Mouse (Mus musculus) heart, postnatal 0 days (tissue): ENCODE measurements around the gene Dpm3. TPM values are rescaled to one million over a fixed set of nuclear protein-coding genes. Genes with fewer than 3 reads are reported as not detected.

Source experiments
- ATAC-seq: fragments of 200-750 bp; cut with Nextera tagmentation; 2 replicates; pipeline ENCODE4 v1.8.0; 2017; ENCODE audit warnings: low read depth, moderate number of reproducible peaks, moderate library complexity; ENCODE audit not compliant: insufficient read depth
- DNase-seq: peaks from one replicate; pipeline ENCODE4 v3.0.0-alpha.2; 2016; ENCODE audit warnings: low spot score
- H3K27ac ChIP-seq: fragments of 300-500 bp; sonication (generic); 2 replicates; pipeline ENCODE4 v1.5.1; 2014; ENCODE audit warnings: low read depth, mild to moderate bottlenecking
- H3K27me3 ChIP-seq: fragments of 300-500 bp; sonication (generic); 2 replicates; pipeline ENCODE4 v1.6.1; 2014; ENCODE audit warnings: low read length, mixed read lengths; ENCODE audit not compliant: control insufficient read depth, insufficient read depth
- H3K36me3 ChIP-seq: fragments of 300-500 bp; sonication (generic); replicated peaks from 2 replicates; pipeline ENCODE4 v1.6.1; 2014; ENCODE audit warnings: low read length, mixed read lengths; ENCODE audit not compliant: control insufficient read depth, insufficient read depth
- H3K4me1 ChIP-seq: fragments of 300-500 bp; sonication (generic); 2 replicates; pipeline ENCODE4 v1.6.1; 2014; ENCODE audit warnings: antibody characterized with exemption; ENCODE audit not compliant: control insufficient read depth, insufficient read depth
- H3K4me2 ChIP-seq: fragments of 300-500 bp; sonication (generic); 2 replicates; pipeline ENCODE4 v1.6.1; 2014; ENCODE audit warnings: low read depth, mild to moderate bottlenecking, low read length, moderate library complexity
- H3K4me3 ChIP-seq: fragments of 300-500 bp; sonication (generic); 2 replicates; pipeline ENCODE4 v1.5.1; 2014; ENCODE audit warnings: low read depth, low read length
- H3K9ac ChIP-seq: fragments of 300-500 bp; sonication (generic); replicated peaks from 2 replicates; pipeline ENCODE4 v1.6.1; 2014; ENCODE audit warnings: low read depth, low read length, mixed read lengths
- H3K9me3 ChIP-seq: fragments of 300-500 bp; sonication (generic); replicated peaks from 2 replicates; pipeline ENCODE4 v1.6.1; 2016; ENCODE audit warnings: low read length; ENCODE audit not compliant: control insufficient read depth
- CTCF ChIP-seq: IDR thresholded peaks from 2 replicates; pipeline ENCODE4 v1.5.1; 2016; ENCODE audit warnings: antibody characterized with exemption, control low read depth, low read depth
- EP300 ChIP-seq: IDR thresholded peaks from 2 replicates; pipeline ENCODE4 v1.6.1; 2016; ENCODE audit warnings: antibody characterized with exemption, low read depth
- WGBS: fragments of 180-500 bp; shearing (Covaris S2); extraction: QIAGEN DNeasy Blood & Tissue Kit; methylation state at CpG from one replicate; pipeline ENCODE4 v1.1.7; 2014; 5-methylcytosine and 5-hydroxymethylcytosine counted together
- polyA plus RNA-seq: library from polyadenylated mRNA; unstranded; fragments of >200 nt; fragmentation: Nextera tagmentation; extraction: Ambion mirVana; gene quantifications from 2 replicates; pipeline ENCODE4 v1.2.1, GENCODE M21; 2015
- total RNA-seq: library from RNA; depleted of rRNA; stranded (reverse); fragments of >200 nt; gene quantifications from 2 replicates; pipeline ENCODE4 v1.2.3, GENCODE M21; 2014; ENCODE audit warnings: low replicate concordance

The Dpm3 gene
- total and polyA plus RNA-seq, 2 experiments from 2014 or later = 80.3 to 450 TPM

DNA sequence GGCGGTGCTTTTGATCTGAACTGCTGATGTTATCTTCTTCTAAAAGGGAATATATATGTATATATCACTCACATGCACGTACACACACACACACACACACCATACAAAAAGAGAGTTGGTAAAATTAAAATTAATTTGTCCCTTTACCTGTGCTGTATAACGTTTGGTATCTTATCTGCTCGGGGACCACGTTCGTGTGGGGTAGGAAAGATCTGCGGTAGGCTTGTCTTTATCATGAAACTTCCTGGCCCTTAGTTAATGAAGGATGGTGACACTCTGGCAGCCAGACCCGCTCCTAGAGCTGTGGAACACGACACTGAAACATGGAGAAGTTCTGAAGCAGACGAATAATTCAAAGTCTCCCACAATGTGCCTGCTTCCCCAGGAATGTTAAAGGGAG, 32.7 kb downstream of the Dpm3 start:
- no peaks in the 10 kb centered on the region for H3K9me3 ChIP-seq
- TF ChIP-seq CTCF = no peak
- no peak for TF ChIP-seq EP300
- H3K9ac ChIP-seq = no peak overlapping the region
- H3K27me3 ChIP-seq = no peaks in the 10 kb centered on the region
- ATAC-seq = no peak
- no peak overlapping the region for H3K4me2 ChIP-seq
- H3K36me3 ChIP-seq = no peaks in the 10 kb centered on the region
- DNase-seq = no peak
- H3K4me1 ChIP-seq = peaks cover 4% of the 10 kb centered on the region; the same call in 1 of the 2 replicates
- no peak overlapping the region for H3K4me3 ChIP-seq
- WGBS = 38% methylated on average over 10 of the region's 10 CpGs
- no peak overlapping the region for H3K27ac ChIP-seq

DNA sequence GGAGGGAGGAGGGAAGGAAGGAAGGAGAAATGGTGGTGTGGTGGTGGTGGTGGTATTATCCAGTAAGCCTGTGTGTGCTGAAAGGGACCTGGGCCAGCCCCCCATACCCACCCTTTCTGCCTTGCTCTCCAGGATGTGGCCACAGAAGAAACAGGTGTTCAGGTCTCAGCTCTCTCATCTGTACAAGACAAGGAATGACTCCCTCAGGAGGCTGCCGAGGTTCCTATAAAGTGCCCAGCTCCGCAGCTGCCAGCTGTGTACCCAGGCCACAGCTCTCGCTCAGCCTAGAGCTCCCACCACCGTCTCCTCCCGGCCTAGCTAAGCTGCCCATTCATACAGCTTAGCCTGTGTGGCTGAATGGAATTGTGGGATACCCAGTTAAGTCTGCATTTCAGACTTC, 33.1 kb downstream of the Dpm3 start:
- no peak for ATAC-seq

DNA sequence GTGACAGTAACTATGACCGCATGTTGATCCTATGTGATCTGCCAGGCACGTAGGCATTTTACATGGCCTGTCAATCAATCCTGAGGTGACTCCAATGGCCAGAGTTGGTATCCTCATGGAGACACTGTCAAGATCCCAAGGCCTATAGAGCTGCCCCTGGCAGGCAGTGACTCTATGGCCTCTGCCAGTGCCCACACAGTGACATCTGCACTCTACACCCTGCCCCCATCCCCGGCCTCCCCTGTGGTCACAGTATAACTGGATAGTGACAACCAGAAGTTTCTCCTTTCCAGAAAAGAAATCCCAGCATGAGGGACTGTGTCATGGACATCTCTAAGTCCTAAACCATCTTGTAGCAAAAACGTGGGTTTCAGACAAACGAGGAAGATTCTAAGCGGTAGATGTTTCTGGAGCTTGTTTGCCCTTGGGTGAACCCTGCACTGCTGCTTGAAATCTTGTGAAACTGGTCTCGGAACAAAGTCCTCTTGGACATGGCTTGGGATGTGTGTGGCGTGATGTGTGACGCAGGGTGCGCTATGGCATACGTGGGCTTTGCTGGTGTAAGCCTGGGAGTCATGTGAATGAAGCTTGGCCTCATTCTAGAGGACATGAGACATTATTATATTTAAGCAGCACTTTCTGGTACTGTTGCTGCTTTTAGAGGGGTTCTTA, 34.2 kb downstream of the Dpm3 start:
- H3K36me3 ChIP-seq = no peaks in the 10 kb centered on the region
- no peak overlapping the region for H3K27ac ChIP-seq
- DNase-seq (no peak), ATAC-seq (no peak)
- 87% methylated on average over 11 of the region's 11 CpGs for WGBS
- no peak overlapping the region for H3K9ac ChIP-seq
- H3K27me3 ChIP-seq = no peaks in the 10 kb centered on the region
- no peak for TF ChIP-seq EP300
- no peak for TF ChIP-seq CTCF
- H3K4me3 ChIP-seq = no peak overlapping the region
- H3K9me3 ChIP-seq = no peaks in the 10 kb centered on the region
- H3K4me2 ChIP-seq = no peak overlapping the region
- peaks cover 2% of the 10 kb centered on the region; the same call in 1 of the 2 replicates for H3K4me1 ChIP-seq

More for the DNA sequence above, 33.1 kb downstream of the Dpm3 start:
- no peak for TF ChIP-seq CTCF
- TF ChIP-seq EP300 = no peak
- Histone ChIP-seq H3K4me3 (no peak overlapping the region), H3K9ac (no peak overlapping the region), H3K27me3 (no peaks in the 10 kb centered on the region), H3K36me3 (no peaks in the 10 kb centered on the region), H3K27ac (no peak overlapping the region), H3K9me3 (no peaks in the 10 kb centered on the region), H3K4me2 (no peak overlapping the region), H3K4me1 (peaks cover 4% of the 10 kb centered on the region; the same call in 1 of the 2 replicates)
- no peak for DNase-seq
- 71% methylated on average over 5 of the region's 5 CpGs for WGBS

DNA sequence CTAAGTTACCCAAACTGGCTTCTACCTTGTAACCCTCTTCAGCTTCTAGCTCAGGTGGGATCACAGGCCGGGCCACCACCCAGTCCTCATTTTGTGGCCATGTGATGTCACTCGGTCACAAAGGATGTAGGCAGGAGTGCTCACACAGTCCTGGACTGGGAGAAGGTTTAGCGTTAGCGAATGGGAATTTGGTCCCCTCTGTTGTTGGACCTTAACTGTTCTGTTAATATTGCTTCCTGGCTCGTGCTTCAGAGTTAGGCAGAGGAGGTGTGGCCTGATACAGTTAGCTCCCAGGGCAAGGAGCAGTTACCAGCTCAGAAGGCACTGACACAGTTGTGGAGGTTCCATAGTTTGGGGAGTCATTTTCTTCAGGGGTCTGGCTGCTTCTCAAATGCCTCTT, 35.0 kb downstream of the Dpm3 start:
- Histone ChIP-seq H3K27me3 (no peaks in the 10 kb centered on the region), H3K27ac (no peak overlapping the region), H3K9me3 (no peaks in the 10 kb centered on the region), H3K36me3 (no peaks in the 10 kb centered on the region), H3K4me1 (no peaks in the 10 kb centered on the region), H3K4me3 (no peak overlapping the region), H3K9ac (no peak overlapping the region), H3K4me2 (no peak overlapping the region)
- TF ChIP-seq EP300 (no peak), CTCF (no peak)
- WGBS = 63% methylated on average over 5 of the region's 5 CpGs
- ATAC-seq (no peak), DNase-seq (no peak)

DNA sequence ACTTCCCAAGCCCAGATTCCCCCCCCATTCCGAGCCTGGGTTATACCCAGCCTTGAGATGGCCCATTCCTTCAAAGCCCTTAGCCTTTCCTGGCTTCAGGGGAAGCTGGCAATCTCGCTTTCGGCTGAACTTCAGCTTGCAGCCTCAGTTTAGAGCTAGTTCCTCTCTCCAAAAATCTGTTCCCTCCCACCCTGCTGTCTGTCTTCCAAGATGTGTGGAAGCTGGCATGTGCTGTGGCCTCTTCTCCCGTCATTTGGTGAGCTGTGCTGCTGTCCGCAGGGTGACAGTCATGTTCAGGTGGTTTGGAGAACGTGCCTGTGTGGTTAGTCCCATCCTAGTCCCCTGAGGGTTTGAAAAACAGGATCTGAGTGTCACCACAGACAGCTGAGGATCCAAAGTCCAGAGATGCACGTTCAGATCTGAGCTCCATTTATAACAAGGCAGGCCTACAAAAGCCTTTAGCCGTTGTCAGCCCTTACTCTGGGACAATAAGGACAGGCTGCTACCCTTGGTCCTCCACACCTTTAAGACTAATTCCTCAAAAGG, 36.6 kb downstream of the Dpm3 start:
- H3K27me3 ChIP-seq = no peaks in the 10 kb centered on the region
- H3K4me1 ChIP-seq = peaks cover 6% of the 10 kb centered on the region; the same call in 1 of the 2 replicates
- H3K9ac ChIP-seq = no peak overlapping the region
- TF ChIP-seq EP300 = no peak
- no peak for TF ChIP-seq CTCF
- no peak overlapping the region for H3K27ac ChIP-seq
- H3K4me2 ChIP-seq = no peak overlapping the region
- no peak overlapping the region for H3K4me3 ChIP-seq
- no peak for ATAC-seq
- H3K9me3 ChIP-seq = no peaks in the 10 kb centered on the region
- no peaks in the 10 kb centered on the region for H3K36me3 ChIP-seq
- DNase-seq = no peak
- WGBS = 70% methylated on average over 8 of the region's 8 CpGs
